Comparison of ENCODE assay signal across 8 mouse cellular contexts in genomic region chr3:118433441-118434021, GRCm38 (mm10).
DNase-seq lines count a peak whose midpoint lies in the region; ATAC-seq lines count a peak whose summit lies in the region.

No protein-coding gene starts in this region.

- WGBS in heart, embryonic 16.5 days = under 1% methylated on average over 31 of the region's 31 CpGs
- WGBS in liver, embryonic 11.5 days = 4% methylated on average over 31 of the region's 31 CpGs

- peaks cover 49% of the 10 kb centered on the region for H3K27me3 ChIP-seq in heart, embryonic 16.5 days (ENCODE audit: control insufficient read depth, insufficient read depth, low read length)
- peaks cover 51% of the 10 kb centered on the region for H3K27me3 ChIP-seq in liver, embryonic 11.5 days (replicated peaks; ENCODE audit: control insufficient read depth, insufficient read depth, low read length)

- no peaks in the 10 kb centered on the region for H3K9me3 ChIP-seq in heart, embryonic 16.5 days (replicated peaks; ENCODE audit: control insufficient read depth, low read length)
- no peaks in the 10 kb centered on the region for H3K9me3 ChIP-seq in liver, embryonic 11.5 days (ENCODE audit: control insufficient read depth, low read length)

- peak; percentile 39 to 53 for DNase-seq in left cerebral cortex, adult 18-20 months (ENCODE audit: low spot score in 2 of 2)
- DNase-seq in left cerebral cortex, adult 9 months (ENCODE audit: low spot score in 2 of 2) = no peak
- peak; percentile 60 for DNase-seq in embryo, embryonic 10.5 days (ENCODE audit: low spot score)
- DNase-seq in liver, embryonic 11.5 days (ENCODE audit: low spot score) = no peak
- DNase-seq in right cerebral cortex, postnatal 10 days (ENCODE audit: low spot score in 2 of 2) = peak; percentile 38 to 55
- no peak for DNase-seq in spleen, postnatal 10 days (ENCODE audit: low spot score in 2 of 2)

- H3K4me1 ChIP-seq in heart, embryonic 16.5 days (ENCODE audit: control insufficient read depth, insufficient read depth, low read length) = peaks cover 16% of the 10 kb centered on the region
- no peaks in the 10 kb centered on the region for H3K4me1 ChIP-seq in liver, embryonic 11.5 days (replicated peaks; ENCODE audit: control insufficient read depth, insufficient read depth, low read length)

- no peak overlapping the region for H3K9ac ChIP-seq in heart, embryonic 16.5 days (ENCODE audit: low read length)
- no peak overlapping the region for H3K9ac ChIP-seq in liver, embryonic 11.5 days (ENCODE audit: low read depth, low read length)

- ATAC-seq in heart, embryonic 16.5 days (replicated peaks; ENCODE audit: extremely low read depth, insufficient read depth, low FRiP score) = no peak
- no peak for ATAC-seq in liver, embryonic 11.5 days (replicated peaks; ENCODE audit: low FRiP score)
- no peak for ATAC-seq in megakaryocyte-erythroid progenitor cell, adult 5-6 weeks (replicated peaks; ENCODE audit: low FRiP score, low TSS enrichment, poor library complexity, severe bottlenecking)

- H3K27ac ChIP-seq in heart, embryonic 16.5 days (ENCODE audit: low read length) = no peak overlapping the region
- no peak overlapping the region for H3K27ac ChIP-seq in liver, embryonic 11.5 days (ENCODE audit: low read depth, low read length)

- H3K36me3 ChIP-seq in heart, embryonic 16.5 days (ENCODE audit: control insufficient read depth, insufficient read depth) = no peaks in the 10 kb centered on the region
- no peaks in the 10 kb centered on the region for H3K36me3 ChIP-seq in liver, embryonic 11.5 days (ENCODE audit: control insufficient read depth, insufficient read depth, low read length)

- H3K4me2 ChIP-seq in heart, embryonic 16.5 days (ENCODE audit: low read depth, low read length) = peak overlapping the region; percentile 91
- peak overlapping the region; percentile 53 for H3K4me2 ChIP-seq in liver, embryonic 11.5 days

- peak overlapping the region; percentile 62 for H3K4me3 ChIP-seq in heart, embryonic 16.5 days (ENCODE audit: low read length)
- peak overlapping the region; percentile 38 for H3K4me3 ChIP-seq in liver, embryonic 11.5 days (ENCODE audit: low read depth, low read length)

Comparison
In these comparisons a context has a peak if more than half of its experiments do, and no peak if none do; other contexts are left out.
1. DNase-seq: peak in left cerebral cortex, adult 18-20 months (2 of 2), embryo, embryonic 10.5 days (single experiment) and right cerebral cortex, postnatal 10 days (2 of 2); none in left cerebral cortex, adult 9 months (0 of 2), liver, embryonic 11.5 days (single experiment) and spleen, postnatal 10 days (0 of 2).